Mouse (Mus musculus) natural killer cell, adult 2 months (primary cell): ENCODE measurements around the gene Rbm20.
A peak's percentile ranks its signal among the peaks of the same experiment; 100 is the strongest.

Source experiments
- DNase-seq, 2 experiments: peaks; one replicate each; pipeline ENCODE4 v3.0.0; 2022; ENCODE audit warnings: low spot score in 2 of 2

Rbm20 gene

DNA sequence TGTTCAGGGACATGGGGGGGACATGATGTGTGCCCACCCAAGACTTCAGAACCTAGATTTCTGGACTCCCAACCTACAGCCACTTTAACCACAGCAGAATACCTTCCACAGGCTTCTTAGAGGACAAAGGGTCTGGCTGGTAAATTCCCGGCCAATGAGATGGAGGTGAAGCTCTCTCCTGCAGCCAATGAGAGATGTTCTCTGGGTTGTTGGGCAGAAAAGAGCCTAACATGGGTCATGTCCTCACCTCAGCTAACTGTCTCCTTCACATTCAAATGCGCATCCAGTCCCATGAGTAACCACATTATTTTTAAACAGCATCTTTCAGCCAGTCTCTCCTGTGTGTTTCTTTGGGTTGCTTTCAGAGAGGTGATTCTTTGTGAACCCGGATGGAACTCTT is 5.7 kb upstream of the Rbm20 start:
- no peak for DNase-seq

DNA sequence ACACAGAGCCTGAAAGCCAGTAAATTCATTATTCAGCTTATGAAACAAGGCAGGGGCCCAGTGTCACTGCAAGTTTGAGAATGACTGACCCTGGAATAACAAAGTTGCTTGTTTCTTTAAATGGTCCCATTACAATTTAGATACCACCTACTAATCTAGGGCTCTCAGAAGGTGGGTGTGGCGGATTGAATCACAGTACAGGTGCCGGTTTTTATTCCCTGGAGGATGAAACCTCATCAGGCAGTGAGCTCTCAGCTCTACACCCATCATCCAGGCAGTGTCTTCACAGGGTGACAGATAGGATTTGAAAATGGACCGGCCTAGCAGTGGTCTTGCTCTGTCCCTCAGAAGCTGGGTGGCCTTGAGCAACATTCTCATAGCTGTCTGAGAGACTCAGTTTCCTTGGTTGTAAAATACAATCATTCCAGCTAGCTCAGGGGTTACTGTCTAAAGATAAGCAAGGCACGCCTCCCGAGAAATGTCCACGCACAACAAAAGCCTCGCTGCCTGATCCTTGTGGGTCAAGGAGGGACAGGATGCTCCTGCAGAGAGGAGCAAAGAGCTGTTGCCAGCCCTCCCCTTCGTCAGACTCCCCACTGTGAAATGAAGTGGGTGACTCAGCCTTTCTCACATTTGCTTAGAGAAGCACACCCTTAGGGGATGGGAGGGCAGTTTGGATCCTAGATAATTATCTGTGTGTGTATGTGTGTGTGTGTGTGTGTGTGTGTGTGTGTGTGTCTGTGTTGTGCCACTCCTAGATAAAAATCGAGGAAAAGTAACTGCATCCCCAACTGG is 2.8 kb upstream of the Rbm20 start:
- DNase-seq = no peak

DNA sequence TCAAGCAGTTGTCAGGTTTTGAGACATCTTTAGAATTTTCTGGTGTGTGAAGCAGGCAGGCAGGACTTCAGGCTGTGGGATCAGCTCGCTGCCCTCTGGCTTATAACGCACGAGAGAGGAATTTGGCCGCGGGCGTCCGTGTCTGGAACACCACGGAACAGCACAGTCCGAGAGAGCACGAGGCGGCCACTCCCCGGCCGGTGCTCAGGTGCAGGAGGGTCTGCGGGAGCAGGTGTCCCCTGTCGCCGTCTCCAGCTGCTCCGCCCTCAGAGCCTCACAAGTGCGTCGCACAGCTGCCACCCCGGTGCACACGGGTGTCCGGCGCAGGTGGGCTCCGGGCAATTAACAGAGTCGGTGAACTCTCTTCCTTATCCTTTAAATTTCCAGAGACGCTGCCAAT is 878 bp upstream of the Rbm20 start:
- DNase-seq = no peak

DNA sequence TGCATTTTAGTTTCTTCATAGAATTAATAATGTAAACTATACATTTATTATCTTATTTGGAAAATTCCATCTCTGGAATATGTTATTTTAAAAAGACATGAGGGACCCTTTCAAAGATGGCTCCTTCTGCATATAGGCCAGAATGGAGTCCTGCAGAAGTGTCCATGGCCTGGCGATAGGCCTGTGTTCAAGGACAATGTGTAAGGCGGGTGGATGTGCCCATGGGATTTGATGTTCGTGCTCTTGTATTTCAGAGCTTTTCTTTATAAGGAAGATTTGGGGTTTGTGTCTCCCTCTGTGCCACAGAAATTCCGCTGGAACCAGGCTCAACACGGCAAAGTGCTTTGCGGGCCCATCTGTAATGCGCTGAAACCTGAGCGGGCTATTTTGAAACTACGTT is 2.1 kb downstream of the Rbm20 start:
- no peak for DNase-seq

GRCm38 (mm10) chr19:53679981-53680380 is 2.9 kb downstream of the Rbm20 start:
- DNase-seq = no peak

DNA sequence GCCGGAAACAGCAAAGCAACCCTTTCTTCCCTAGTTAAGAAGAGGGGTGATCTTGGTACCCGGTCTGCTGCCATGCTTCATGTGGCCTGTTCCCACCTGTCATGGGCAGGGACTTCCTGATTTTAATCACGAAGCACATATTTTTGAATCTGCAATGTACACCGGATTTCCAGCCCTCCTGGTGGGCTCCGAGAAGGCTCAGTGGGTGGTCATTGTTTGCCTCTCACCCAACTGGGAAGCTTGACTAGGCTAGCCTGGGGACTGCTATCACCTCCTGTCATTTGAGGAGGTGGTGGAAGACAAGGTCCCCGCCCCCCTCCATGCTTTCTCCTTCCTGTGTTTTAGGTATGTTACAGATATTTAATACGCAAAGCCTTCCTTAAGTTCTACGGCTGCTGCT is 5.3 kb downstream of the Rbm20 start:
- no peak for DNase-seq

DNA sequence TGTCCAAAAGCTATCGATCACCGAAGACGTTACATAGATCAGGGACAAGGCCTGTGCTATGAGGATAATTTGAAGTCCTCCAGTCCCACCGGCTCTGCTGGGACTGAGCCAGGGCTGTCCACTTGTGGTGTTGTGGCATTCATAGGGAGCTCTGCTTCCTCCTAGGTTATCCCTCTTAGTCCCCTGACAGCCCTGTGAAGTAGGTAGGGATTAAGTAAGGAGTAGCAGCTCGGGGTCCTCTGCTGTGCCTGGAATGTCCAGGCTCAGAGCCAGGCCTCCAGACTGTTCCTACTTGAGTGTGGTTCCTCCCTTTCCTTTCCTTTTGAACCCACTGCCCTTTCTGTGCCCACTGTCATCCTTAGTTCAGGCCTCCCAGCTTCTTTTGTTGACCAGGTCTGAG is 10.5 kb downstream of the Rbm20 start:
- no peak for DNase-seq

- no peak for DNase-seq
Observed at GRCm38 (mm10) chr19:53690816-53691215, 13.7 kb downstream of the Rbm20 start.

DNA sequence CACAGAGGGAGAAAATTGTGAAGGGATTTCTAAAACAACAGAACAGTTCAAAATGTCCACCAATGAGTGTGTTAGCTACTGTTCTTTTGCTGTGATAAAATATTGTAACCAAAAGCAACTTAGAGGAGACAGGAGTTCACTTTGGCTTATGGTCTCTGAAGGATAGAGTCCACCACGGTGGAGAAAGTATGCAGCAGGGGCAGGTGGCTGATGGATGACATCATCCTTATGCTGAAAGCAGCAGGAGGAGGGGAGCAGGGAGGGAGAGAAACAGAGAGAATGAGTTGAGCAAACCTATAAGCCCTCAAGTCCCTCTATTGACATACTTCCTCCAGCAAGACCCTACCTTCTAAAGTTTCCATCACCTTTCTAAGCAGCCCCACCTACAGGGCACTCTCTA is 16.9 kb downstream of the Rbm20 start:
- DNase-seq = no peak

DNA sequence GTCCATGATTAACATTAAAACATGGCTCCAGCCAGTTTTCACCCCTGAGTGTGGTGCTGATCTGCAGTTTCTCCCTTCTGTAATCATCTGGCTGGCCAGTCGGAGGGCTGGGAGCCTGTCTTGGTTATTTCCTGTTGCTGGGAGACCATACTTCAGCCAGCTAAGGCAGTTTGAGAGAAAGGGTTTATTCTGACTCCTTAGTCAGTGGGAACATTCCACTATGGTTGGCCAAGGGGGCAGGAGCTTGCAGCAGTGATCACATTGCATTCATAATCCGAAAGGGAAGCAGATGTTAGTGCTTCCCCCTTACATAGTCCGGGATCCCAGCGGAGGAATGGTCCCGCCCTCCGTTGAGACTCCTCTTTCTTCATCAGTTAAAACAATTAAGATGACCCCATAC is 19.0 kb downstream of the Rbm20 start:
- no peak for DNase-seq

- DNase-seq = no peak
Observed at GRCm38 (mm10) chr19:53696655-53697054, 19.5 kb downstream of the Rbm20 start.

DNA sequence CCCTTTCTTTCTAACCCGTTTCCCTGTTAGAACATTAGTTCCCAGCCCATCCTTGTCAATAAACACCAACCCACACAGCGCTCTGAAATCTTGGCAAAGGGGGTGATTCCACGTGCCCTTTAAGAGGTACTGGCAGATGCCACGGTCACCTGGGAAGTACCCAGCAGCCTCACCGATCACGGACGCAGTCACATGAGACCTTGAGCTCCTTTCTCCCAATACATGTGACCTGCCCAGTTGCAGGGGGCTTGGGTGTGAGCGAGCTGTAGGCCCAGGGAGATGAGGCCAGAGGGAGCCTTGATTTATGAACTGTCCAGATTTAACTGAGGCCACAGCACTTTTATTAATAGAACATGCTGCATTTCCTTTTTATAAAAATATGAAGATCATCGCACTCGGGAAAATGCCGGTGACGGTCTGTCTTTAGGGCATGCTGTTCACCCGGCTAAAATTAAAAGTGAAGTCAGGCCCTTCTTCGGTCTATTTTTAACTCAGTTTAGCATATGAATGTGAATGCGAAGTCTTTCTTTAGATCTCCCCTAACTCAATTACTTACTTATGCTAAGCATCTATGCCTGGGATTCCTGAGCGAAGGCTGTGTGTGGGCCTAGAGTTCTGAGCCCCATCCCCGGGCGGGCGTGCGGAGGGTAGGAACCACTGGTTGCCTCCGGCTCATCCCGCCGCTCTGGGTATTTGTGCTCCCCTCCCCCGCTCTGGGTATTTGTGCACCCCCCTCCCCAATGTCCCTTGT is 20.4 kb downstream of the Rbm20 start:
- no peak for DNase-seq

GRCm38 (mm10) chr19:53699671-53700070 is 22.6 kb downstream of the Rbm20 start:
- no peak for DNase-seq

DNA sequence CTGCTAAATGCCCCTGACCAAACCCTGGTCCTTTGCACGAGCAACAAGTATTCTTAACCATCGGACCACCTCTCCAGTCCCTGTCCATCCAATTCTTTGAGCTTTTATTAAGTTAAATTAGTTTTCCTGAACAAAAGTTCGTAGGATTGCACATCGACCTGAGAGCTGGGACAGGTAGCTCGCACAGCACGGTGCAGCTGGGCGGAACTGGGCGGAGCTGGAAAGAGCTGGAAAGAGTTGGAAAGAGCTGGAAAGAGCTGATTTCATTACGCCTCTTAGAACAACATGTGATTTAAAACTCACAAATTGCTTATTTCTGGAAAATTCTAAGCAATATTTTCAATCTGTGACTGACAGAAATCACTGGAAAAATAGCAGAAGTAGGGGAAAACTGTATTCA is 24.3 kb downstream of the Rbm20 start:
- DNase-seq = no peak

DNA sequence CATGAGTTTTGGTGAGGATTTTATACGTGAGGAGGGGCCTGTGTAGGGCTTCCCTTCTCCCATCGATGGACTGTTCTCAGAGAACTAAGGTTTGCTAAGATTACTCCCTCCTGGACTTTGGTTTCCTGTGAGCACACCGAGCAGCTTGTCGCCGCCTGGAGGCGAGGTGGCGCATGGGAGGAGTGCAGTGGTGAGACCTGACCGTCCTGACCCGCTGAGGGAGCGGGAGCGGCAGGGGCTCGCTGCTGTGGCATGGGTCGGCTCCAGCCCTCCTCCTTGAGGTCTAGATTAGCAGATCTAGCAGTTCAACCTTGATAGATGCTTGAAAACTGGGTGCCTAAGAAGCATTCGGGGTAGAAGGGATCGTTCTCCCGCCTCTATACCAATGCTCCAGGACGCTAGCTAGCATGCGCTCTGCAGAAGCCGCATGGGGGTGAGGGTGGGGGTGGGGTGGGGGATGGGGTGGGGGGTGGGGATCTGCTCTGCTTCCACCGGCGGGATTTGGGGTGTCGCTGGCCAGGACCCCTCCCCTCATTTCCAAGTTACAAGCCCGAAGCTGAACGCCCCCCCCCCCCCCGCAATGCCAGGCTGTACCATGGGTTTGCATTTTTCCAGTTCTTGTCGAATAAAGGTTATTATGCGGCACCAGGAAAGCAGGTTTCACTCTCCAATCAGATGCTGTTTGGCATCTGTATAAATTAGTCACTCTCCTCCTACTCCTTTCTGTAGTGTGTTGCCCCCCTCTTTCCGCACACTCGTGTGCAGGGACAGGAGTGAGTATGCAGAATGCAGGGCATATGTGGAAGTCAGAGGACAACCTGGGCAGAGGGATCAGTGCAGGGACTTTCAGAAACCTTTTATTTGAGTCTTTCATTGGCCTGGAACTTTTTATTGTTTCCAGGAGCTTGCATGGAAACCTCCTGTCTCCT is 28.1 kb downstream of the Rbm20 start:
- DNase-seq = peak; percentile 6 to 9

- no peak for DNase-seq
Observed at GRCm38 (mm10) chr19:53708401-53708800, 31.3 kb downstream of the Rbm20 start.

DNA sequence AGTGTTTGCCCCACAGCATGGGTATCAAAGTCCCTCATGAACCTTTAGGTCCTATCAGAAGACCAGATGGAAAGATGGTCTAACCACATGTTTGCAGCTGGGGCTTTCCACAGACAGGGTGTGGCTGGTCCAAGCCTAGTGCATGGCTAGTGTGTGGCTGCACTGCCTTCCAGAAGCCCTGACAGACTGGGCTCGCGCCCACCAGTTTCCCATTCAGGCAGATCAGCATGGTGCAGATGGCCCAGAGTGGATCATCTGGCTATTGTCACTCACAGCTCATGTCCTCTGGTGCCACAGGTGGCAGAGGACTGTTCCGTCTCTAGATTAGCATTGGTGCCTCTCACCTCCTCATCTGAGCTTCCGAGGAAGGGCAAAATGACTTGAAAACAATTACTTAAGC is 33.8 kb downstream of the Rbm20 start:
- DNase-seq = no peak

DNA sequence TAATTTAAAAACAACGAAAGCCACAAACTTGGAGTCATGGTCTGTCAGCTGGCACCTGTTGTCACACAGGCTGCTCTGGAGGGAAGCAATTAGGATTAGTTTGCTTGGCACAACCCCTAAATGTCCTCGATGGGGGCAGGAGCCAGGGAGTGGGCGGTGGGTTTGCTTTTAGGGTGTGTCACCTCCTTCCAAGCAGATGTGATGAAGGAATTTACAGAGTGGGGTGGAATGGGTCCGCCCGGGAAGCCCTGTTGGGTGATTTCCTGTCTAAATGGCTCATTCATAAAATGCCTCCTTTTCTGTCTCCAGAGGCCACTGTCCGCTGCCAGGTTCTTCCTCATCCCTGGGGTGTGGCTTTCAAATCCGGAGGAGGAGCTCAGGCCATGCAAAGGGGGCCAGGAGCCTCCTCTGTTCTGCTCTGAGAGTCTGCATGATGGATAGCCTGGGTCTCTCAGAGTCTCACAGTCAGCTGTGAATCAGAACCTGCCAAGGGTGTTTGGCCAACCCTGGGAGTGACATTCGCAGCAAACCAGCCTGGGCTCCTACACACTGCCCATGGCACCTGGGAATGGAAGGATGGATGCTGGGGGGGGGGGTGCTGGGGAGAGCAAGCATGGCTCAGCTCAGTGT is 34.3 kb downstream of the Rbm20 start:
- DNase-seq = no peak

DNA sequence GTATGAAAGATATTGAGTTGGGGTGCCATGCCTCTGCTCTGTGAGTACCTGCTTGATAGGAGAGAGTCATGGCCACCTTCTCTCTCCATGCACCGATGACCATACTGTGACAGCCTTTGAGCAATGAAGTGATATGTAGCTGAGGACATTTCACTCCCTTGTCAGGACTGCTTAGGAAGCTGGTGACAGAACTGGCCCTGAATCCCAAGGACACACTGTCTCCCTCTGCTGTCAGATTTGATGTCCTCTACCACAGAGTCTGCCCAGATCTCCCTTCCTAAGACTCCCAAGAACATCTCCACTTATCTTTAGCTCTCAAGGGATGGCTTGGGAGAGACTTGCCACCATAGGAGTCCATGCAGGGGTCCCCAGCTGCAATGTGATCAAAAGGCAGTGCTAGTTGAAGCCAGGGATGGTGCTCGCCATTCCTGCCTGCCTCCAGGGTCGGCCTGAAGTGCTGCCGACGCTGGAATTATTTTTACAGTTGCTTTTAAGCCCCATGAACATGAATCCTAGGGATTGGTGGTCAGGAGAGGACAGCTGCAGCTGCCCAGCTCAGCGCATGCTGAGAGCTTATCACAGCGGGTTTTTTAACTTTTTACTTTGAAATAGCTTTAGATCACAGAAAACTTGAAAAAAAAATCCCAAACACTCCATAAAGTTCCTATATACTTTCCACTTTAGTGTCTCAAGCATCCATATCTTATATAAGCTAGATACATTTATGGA is 35.4 kb downstream of the Rbm20 start:
- DNase-seq = no peak

DNA sequence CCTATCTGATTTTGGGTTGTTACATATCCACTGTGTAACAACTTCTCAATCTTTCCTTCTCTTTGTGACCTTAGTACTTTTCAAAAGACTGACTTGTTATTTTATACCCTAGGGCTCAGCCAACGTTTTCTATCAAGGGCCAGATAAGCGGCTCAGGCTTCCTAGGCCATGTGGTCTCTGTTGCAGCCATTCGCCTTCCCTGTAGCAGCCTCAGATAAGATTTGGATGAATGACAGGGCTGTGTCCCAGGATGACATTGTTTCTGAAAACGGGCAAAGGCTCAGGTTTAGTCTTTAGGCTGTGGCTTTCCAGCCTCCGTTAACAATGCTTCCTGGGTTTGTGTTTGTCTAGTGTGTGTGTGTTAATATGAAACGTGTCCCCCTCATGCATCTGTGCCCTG is 36.3 kb downstream of the Rbm20 start:
- no peak for DNase-seq

DNA sequence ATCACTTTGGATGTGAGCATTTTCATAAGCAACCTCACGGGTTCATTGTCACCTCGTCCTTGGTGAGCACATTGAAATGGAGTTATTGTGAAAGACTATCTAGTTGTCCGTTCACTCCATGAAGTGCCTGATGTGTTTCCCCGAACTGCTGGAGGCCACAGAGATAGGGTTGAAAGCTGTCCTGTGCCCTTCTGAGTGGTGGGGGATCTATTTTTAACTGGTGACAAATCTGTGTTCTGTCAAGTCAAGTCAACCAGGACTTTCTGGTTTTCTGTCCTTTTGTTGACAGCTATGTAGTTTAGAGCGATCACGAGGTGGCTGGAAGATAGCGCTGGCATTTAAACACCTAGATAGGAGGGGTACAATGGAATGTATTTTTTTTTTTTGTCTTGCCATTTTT is 39.4 kb downstream of the Rbm20 start:
- DNase-seq = no peak
